Mouse (Mus musculus) lung, embryonic 14.5 days (tissue): ENCODE measurements around the gene Wdr54. TPM values are rescaled to one million over a fixed set of nuclear protein-coding genes. Genes with fewer than 3 reads are reported as not detected.

Source experiments
- ATAC-seq: fragments of 200-750 bp; cut with Nextera tagmentation; 2 replicates; pipeline ENCODE4 v1.8.0; 2017; ENCODE audit warnings: mild to moderate bottlenecking, moderate TSS enrichment, moderate library complexity; ENCODE audit not compliant: insufficient read depth
- DNase-seq: peaks from one replicate; pipeline ENCODE4 v3.0.0-alpha.2; 2015
- H3K27ac ChIP-seq: fragments of 300-500 bp; sonication (generic); 2 replicates; pipeline ENCODE4 v1.5.1; 2014; ENCODE audit warnings: low read depth, mild to moderate bottlenecking, moderate library complexity
- H3K27me3 ChIP-seq: fragments of 300-500 bp; sonication (generic); 2 replicates; pipeline ENCODE4 v1.6.1; 2014; ENCODE audit warnings: low read length, control low read depth; ENCODE audit not compliant: insufficient read depth
- H3K36me3 ChIP-seq: fragments of 300-500 bp; sonication (generic); 2 replicates; pipeline ENCODE4 v1.6.1; 2014; ENCODE audit warnings: control low read depth; ENCODE audit not compliant: insufficient read depth
- H3K4me1 ChIP-seq: fragments of 300-500 bp; sonication (generic); 2 replicates; pipeline ENCODE4 v1.6.1; 2014; ENCODE audit warnings: antibody characterized with exemption, control low read depth; ENCODE audit not compliant: insufficient read depth
- H3K4me2 ChIP-seq: fragments of 300-500 bp; sonication (generic); 2 replicates; pipeline ENCODE4 v1.6.1; 2014; ENCODE audit warnings: mild to moderate bottlenecking
- H3K4me3 ChIP-seq: fragments of 300-500 bp; sonication (generic); 2 replicates; pipeline ENCODE4 v1.5.1; 2014; ENCODE audit warnings: low read depth, low read length
- H3K9ac ChIP-seq: fragments of 300-500 bp; sonication (generic); 2 replicates; pipeline ENCODE4 v1.6.1; 2014
- H3K9me3 ChIP-seq: fragments of 300-500 bp; sonication (generic); 2 replicates; pipeline ENCODE4 v1.6.1; 2016; ENCODE audit warnings: low read depth, low read length, control low read depth
- CTCF ChIP-seq: IDR thresholded peaks from 2 replicates; pipeline ENCODE4 v1.5.1; 2016; ENCODE audit warnings: antibody characterized with exemption, low read depth
- WGBS: fragments of 180-500 bp; shearing (Covaris S2); extraction: QIAGEN DNeasy Blood & Tissue Kit; methylation state at CpG from one replicate; pipeline ENCODE4 v1.1.7; 2014; 5-methylcytosine and 5-hydroxymethylcytosine counted together
- polyA plus RNA-seq: library from polyadenylated mRNA; unstranded; fragments of >200 nt; fragmentation: Nextera tagmentation; extraction: Ambion mirVana; gene quantifications from 2 replicates; pipeline ENCODE4 v1.2.1, GENCODE M21; 2014

The Wdr54 gene
- polyA plus RNA-seq, 1 experiment from 2014 or later: 8.5 TPM

DNA sequence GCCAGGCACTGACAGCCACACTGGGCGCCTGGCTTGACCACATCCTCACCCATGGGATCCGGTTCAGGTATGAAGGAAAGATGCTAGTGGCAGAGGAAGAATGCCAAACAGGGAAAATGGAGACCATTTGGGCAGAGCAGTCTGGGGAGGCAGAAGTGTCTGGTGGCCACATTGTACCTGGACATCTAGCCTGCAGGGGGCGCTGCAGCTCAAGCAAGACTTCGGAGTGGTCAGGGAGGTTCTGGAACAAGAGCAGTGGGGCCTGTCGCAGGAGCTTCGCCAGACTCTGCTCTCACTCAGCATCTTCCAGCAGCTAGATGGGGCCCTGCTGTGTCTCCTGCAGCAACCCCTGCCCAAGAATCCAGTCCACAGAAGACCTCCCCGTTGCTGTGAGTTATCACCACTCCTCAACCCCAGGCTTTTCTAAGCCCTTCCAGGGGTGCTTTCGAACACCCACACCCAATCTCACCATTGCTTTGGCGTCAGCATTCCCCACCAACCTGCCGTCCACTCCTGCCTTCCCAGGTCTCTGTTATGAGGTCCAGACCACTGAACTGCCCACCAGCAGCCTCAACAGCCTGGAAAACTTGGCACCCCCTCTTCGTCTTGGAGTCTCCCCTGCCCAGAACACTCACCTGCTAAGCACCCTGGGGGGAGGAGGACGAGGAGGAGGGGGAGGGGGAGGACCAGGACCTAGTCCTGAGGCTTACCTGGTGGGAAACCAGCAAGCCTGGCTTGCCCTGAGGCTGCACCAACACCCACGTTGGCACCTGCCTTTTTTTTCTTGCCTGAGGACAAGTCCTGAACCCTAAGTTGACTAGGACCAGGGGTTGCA, 48.4 kb downstream of the Wdr54 start:
- peak overlapping the region; percentile 73 for H3K4me3 ChIP-seq
- peaks cover 16% of the 10 kb centered on the region; the same call in 1 of the 2 replicates for H3K36me3 ChIP-seq
- peak overlapping the region; percentile 85 for H3K4me2 ChIP-seq
- 39% methylated on average over 13 of the region's 13 CpGs for WGBS
- H3K9me3 ChIP-seq: no peaks in the 10 kb centered on the region
- H3K9ac ChIP-seq: peak overlapping the region; percentile 88
- peaks cover 10% of the 10 kb centered on the region; the same call in 1 of the 2 replicates for H3K4me1 ChIP-seq
- H3K27me3 ChIP-seq: no peaks in the 10 kb centered on the region
- ATAC-seq (peak; percentile 31; the same call in 1 of the 2 replicates), DNase-seq (peak; percentile 86)
- peak; percentile 90 for TF ChIP-seq CTCF
- 0 out of 2 replicates have a peak overlapping the region, but pooled peaks have one; percentile 85 for H3K27ac ChIP-seq

DNA sequence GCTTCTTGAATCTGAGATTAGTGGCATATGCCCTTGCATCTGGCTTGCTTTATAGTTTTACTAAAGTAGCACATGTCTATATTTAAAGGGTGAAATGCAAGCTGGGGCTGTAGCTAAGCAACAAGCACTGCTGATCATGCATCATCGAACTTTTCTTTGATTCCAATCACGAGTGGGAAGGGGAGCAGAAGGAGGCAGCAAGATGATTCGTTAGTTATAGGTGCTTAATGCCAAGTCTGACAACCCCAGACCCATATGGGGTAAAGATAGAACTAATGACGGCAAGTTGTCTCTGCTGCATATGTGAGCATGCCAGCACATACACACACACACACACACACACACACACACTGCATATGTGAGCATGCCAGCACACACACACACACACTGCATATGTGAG, 52.0 kb downstream of the Wdr54 start:
- ATAC-seq: no peak
- 71% methylated on average over 4 of the region's 4 CpGs for WGBS
- Histone ChIP-seq H3K9me3 (no peaks in the 10 kb centered on the region), H3K27me3 (no peaks in the 10 kb centered on the region), H3K27ac (no peak overlapping the region), H3K4me2 (no peak overlapping the region), H3K9ac (no peak overlapping the region), H3K4me1 (peaks cover 9% of the 10 kb centered on the region; the same call in 1 of the 2 replicates), H3K36me3 (peaks cover 9% of the 10 kb centered on the region; the same call in 1 of the 2 replicates), H3K4me3 (no peak overlapping the region)
- DNase-seq: no peak
- no peak for TF ChIP-seq CTCF

DNA sequence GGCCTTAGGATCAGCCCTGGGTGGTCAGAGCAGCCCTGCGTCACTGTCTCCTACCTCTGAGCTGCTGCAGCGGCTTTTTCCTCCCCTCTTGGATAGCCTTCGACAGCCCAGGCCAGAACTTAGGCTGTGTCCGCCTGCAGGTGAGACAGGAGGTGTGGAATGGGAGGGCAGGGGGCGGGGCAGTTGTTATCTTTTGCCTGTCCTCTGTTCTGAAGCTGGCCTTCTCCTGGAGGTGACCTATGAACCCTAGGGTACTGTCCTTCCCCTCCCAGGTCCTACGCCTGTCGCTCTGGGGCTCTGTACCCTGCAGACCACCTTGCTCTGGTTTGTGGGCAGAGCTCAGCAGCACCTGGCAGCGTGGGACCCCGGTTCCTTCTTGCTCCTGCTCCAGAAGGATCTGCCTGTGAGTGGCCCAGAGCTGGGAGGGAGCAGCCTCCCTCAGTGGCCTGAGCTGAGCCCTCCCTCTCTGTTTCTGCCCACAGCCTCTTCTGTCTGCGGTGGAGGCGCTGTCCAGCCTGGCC, 53.0 kb downstream of the Wdr54 start:
- no peaks in the 10 kb centered on the region for H3K27me3 ChIP-seq
- H3K9me3 ChIP-seq: no peaks in the 10 kb centered on the region
- peak overlapping the region; percentile 100 for H3K4me2 ChIP-seq
- no peak overlapping the region for H3K4me3 ChIP-seq
- WGBS: 43% methylated on average over 11 of the region's 11 CpGs
- no peak overlapping the region for H3K9ac ChIP-seq
- DNase-seq: no peak
- no peak for TF ChIP-seq CTCF
- peaks cover 9% of the 10 kb centered on the region; the same call in 1 of the 2 replicates for H3K36me3 ChIP-seq
- H3K4me1 ChIP-seq: peaks cover 7% of the 10 kb centered on the region; the same call in 1 of the 2 replicates
- no peak for ATAC-seq
- no peak overlapping the region for H3K27ac ChIP-seq

DNA sequence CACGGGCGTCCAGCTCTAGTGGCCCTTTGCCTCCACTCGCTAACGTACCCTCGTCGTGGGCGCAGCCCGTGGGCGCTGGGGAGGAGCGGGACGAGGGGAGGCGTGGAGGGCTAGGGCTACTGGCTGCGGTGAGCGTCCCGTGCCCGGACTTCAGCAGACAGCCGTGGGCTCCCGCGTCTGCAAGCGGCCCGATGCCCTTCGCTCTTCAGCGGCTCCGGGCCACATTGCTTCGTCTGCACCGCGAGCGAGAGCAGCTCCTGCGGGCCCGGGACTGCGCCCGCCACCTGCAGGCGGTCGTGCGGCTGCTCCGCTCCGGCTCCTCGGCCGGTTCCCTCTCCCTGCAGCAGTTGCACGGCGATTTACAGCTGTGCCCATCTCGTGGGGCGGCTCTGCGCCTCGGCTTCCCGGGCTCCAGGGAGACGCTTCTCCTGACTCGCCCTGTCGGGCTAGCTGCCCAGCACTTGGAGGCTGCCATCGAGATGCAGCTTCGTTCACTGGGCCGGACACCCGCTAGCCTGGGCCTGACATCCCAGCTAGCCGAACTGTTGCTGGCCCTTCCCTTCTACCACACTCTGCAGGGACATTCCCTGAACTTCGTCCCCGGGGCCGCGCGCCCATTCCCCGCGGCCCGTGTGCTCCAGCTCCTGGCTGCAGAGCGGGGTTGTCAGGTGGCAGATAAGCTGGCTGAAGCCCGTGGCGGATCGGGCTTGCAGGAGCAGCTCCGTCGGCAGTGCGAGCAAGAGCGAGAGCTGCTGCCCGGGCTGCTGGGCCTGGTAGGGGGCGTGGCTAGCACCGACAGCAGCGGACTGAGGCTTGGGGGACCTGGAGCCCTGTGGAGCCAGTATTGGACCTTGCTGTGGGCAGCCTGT, 54.3 kb downstream of the Wdr54 start:
- peak overlapping the region; percentile 80 for H3K4me3 ChIP-seq
- H3K27me3 ChIP-seq: no peaks in the 10 kb centered on the region
- ATAC-seq: peak; percentile 84
- WGBS: under 1% methylated on average over 68 of the region's 74 CpGs
- peak overlapping the region; percentile 100 for H3K4me2 ChIP-seq
- H3K36me3 ChIP-seq: peaks cover 7% of the 10 kb centered on the region; the same call in 1 of the 2 replicates
- H3K4me1 ChIP-seq: peaks cover 7% of the 10 kb centered on the region; the same call in 1 of the 2 replicates
- DNase-seq: peak; percentile 80
- H3K27ac ChIP-seq: peak overlapping the region; percentile 80
- H3K9me3 ChIP-seq: no peaks in the 10 kb centered on the region
- peak; percentile 45 for TF ChIP-seq CTCF
- H3K9ac ChIP-seq: peak overlapping the region; percentile 76

DNA sequence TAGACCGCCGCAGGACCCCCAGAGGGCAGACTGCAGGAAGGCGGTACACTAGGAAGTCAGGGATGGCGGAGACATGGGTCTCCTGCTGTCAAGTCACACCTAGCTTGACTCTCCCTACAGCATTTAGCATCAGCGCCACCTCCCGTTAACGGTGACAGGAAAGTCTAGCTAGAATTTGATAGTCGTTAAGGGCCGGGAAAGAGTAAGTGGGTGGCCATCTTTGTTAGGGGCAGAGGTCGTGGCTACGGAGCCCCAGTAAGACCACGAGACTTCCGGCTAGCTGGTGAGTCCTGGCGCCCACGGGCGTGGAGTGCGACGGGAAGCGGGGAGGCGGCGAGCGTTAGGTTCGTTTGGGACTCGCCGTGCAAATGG, 54.9 kb downstream of the Wdr54 start, which contains the start of the genes Ccdc142 and Gm42688:
TSS of gene Ccdc142 (plus strand) at position 286 of the 372 bp plus-strand sequence.
TSS of gene Gm42688 (plus strand) at position 302 of the 372 bp plus-strand sequence.
- H3K4me3 ChIP-seq: peak within 1 kb of the TSS; percentile 80
- peak; percentile 65 for TF ChIP-seq CTCF
- H3K9ac ChIP-seq: peak within 1 kb of the TSS; percentile 76
- no peaks in the 10 kb centered on the region for H3K27me3 ChIP-seq
- ATAC-seq: peak; percentile 88
- H3K27ac ChIP-seq: peak within 1 kb of the TSS; percentile 80
- H3K36me3 ChIP-seq: 0 out of 2 replicates have a peak, but pooled peaks cover 3% of the 10 kb centered on the region
- H3K9me3 ChIP-seq: no peaks in the 10 kb centered on the region
- peak within 1 kb of the TSS; percentile 100 for H3K4me2 ChIP-seq
- WGBS: 2% methylated on average over 25 of the region's 25 CpGs
- DNase-seq: peak; percentile 91
- peaks cover 7% of the 10 kb centered on the region; the same call in 1 of the 2 replicates for H3K4me1 ChIP-seq

Other genes starting within 250 kb of the Wdr54 start
- gene Sema4f, start 216.6 kb downstream of the Wdr54 start, polyA plus RNA-seq: 8.5 and 10.0 TPM in 2 replicates
- 1.1 TPM in 2 replicates for gene M1ap, start 209.5 kb downstream of the Wdr54 start, polyA plus RNA-seq
- 11.9 and 12.0 TPM in 2 replicates for gene Dok1, start 122.9 kb downstream of the Wdr54 start, polyA plus RNA-seq
- gene Loxl3, start 122.2 kb downstream of the Wdr54 start, polyA plus RNA-seq: 19.5 and 19.8 TPM in 2 replicates
- 134 and 144 TPM in 2 replicates for gene Aup1, start 101.9 kb downstream of the Wdr54 start, polyA plus RNA-seq
- 44.0 and 45.0 TPM in 2 replicates for gene Htra2, start 101.1 kb downstream of the Wdr54 start, polyA plus RNA-seq
- 0.62 and 1.3 TPM in 2 replicates for gene Dqx1, start 98.6 kb downstream of the Wdr54 start, polyA plus RNA-seq
- 0.25 and 0.95 TPM in 2 replicates for gene Tlx2, start 86.1 kb downstream of the Wdr54 start, polyA plus RNA-seq
- gene Pcgf1, start 78.5 kb downstream of the Wdr54 start, polyA plus RNA-seq: 28.5 and 29.9 TPM in 2 replicates
- 0.84 and 0.89 TPM in 2 replicates for gene Lbx2, start 70.0 kb downstream of the Wdr54 start, polyA plus RNA-seq
- 2.6 and 3.0 TPM in 2 replicates for gene Ccdc142, start 54.8 kb downstream of the Wdr54 start, polyA plus RNA-seq
- 2.3 and 2.9 TPM in 2 replicates for gene Gm42688, start 54.8 kb downstream of the Wdr54 start, polyA plus RNA-seq
- gene Mrpl53, start 47.4 kb downstream of the Wdr54 start, polyA plus RNA-seq: 134 TPM in 2 replicates
- gene Mogs, start 40.9 kb downstream of the Wdr54 start, polyA plus RNA-seq: 53.7 and 66.6 TPM in 2 replicates
- gene Wbp1, start 34.8 kb downstream of the Wdr54 start, polyA plus RNA-seq: 86.0 and 91.5 TPM in 2 replicates
- gene Ino80b, start 31.0 kb downstream of the Wdr54 start, polyA plus RNA-seq: 12.7 and 13.3 TPM in 2 replicates
- gene Rtkn, start 20.9 kb downstream of the Wdr54 start, polyA plus RNA-seq: 22.7 and 26.7 TPM in 2 replicates
- gene 1700003E16Rik, start within 50 bp of the Wdr54 start, polyA plus RNA-seq: 0.96 and 1.3 TPM in 2 replicates
- 91.6 and 94.1 TPM in 2 replicates for gene Dctn1, start 9.5 kb upstream of the Wdr54 start, polyA plus RNA-seq
- gene Slc4a5, start 63.4 kb upstream of the Wdr54 start, polyA plus RNA-seq: 0.61 and 0.64 TPM in 2 replicates
- gene Mthfd2, start 169.5 kb upstream of the Wdr54 start, polyA plus RNA-seq: 41.6 and 47.3 TPM in 2 replicates
- 93.1 and 93.6 TPM in 2 replicates for gene Mob1a, start 169.6 kb upstream of the Wdr54 start, polyA plus RNA-seq
- 144 and 151 TPM in 2 replicates for gene Bola3, start 192.8 kb upstream of the Wdr54 start, polyA plus RNA-seq